Mouse (Mus musculus): ENCODE results near the gene Relb. TPM values are rescaled to one million over a fixed set of nuclear protein-coding genes. Genes with fewer than 3 reads are reported as not detected.

Gene Relb
- total RNA-seq (2014; fragmentation: Nextera tagmentation) (3.8 TPM in 1 of 2 replicates, not detected in the other), total RNA-seq (2017) (0.47 and 0.69 TPM in 2 replicates)

GRCm38 (mm10) chr7:19629361-19629734, at the start of gene Relb:
Gene Relb, minus strand, starts transcription at chr7:19629438.
- 0 out of 2 replicates have a peak, but pooled peaks have one; percentile 6 for ATAC-seq (replicated peaks; ENCODE audit: low FRiP score, low TSS enrichment, poor library complexity, severe bottlenecking)

GRCm38 (mm10) chr7:19678901-19679300, 49.7 kb upstream of the Relb start:
- no peak for ATAC-seq (replicated peaks; ENCODE audit: low FRiP score, low TSS enrichment, poor library complexity, severe bottlenecking)

- no peak for ATAC-seq (replicated peaks; ENCODE audit: low FRiP score, low TSS enrichment, poor library complexity, severe bottlenecking)
Measured at GRCm38 (mm10) chr7:19677872-19678271, 48.6 kb upstream of the Relb start, which contains the start of gene Apoc2. Gene Apoc2, minus strand, starts transcription at chr7:19677941.

- ATAC-seq (replicated peaks; ENCODE audit: low FRiP score, low TSS enrichment, poor library complexity, severe bottlenecking), result no peak
Measured at GRCm38 (mm10) chr7:19676662-19677061, 47.4 kb upstream of the Relb start.

- ATAC-seq (replicated peaks; ENCODE audit: low FRiP score, low TSS enrichment, poor library complexity, severe bottlenecking), result no peak
Measured at GRCm38 (mm10) chr7:19675824-19676223, 46.6 kb upstream of the Relb start.

GRCm38 (mm10) chr7:19673083-19673699, 44.0 kb upstream of the Relb start:
- no peak for ATAC-seq (replicated peaks; ENCODE audit: low FRiP score, low TSS enrichment, poor library complexity, severe bottlenecking)

- no peak for ATAC-seq (replicated peaks; ENCODE audit: low FRiP score, low TSS enrichment, poor library complexity, severe bottlenecking)
Measured at GRCm38 (mm10) chr7:19671511-19671910, 42.3 kb upstream of the Relb start.

DNA sequence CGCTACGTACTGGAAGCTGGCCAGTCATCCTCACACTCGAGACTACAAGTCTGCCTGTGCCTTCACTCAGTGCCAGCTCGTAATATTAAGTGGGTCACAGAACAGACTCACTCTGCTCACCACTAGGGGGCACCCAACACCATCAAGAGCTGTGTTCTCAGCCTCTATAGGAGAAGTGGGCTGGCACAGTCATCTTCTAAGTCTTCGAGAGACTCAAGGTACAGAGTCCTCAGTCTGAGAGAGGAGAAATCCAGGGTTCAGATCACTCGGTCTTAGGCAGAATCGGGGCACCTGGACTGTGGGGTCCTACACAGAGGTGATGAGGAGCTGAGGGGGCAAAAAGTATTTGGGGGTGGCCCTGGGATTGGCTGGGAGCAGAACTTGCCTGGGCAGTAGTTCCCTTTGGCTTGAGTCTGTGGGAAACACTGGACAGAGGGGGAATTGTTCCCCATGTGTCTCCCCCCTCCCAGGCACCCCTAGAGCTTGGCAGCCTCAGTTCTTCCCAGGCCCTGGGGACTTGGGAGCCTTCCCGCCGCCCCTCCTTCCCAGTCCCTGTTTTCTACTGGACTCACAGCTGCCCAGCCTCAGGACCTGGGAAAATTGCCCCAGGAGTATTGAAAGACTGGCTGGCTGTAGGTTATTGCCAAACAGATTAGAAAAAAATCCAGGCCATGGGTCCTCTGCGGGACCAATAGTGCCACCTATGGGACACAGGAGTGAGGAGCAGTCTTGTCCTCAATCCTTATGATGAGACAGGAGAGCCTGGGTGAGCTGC, 39.9 kb upstream of the Relb start:
- peak; percentile 75 for ATAC-seq (replicated peaks; ENCODE audit: low FRiP score, low TSS enrichment, poor library complexity, severe bottlenecking)

GRCm38 (mm10) chr7:19667434-19667833, 38.2 kb upstream of the Relb start:
- ATAC-seq (replicated peaks; ENCODE audit: low FRiP score, low TSS enrichment, poor library complexity, severe bottlenecking), result no peak

- ATAC-seq (replicated peaks; ENCODE audit: low FRiP score, low TSS enrichment, poor library complexity, severe bottlenecking), result no peak
Measured at GRCm38 (mm10) chr7:19666750-19667149, 37.5 kb upstream of the Relb start.

- ATAC-seq (replicated peaks; ENCODE audit: low FRiP score, low TSS enrichment, poor library complexity, severe bottlenecking), result peak; percentile 66
Measured at GRCm38 (mm10) chr7:19664955-19665841, 36.0 kb upstream of the Relb start, which contains the start of gene Clptm1. Gene Clptm1, minus strand, starts transcription at chr7:19665033.

- ATAC-seq (replicated peaks; ENCODE audit: low FRiP score, low TSS enrichment, poor library complexity, severe bottlenecking), result no peak
Measured at GRCm38 (mm10) chr7:19664455-19664954, 35.3 kb upstream of the Relb start.

GRCm38 (mm10) chr7:19663940-19664339, 34.7 kb upstream of the Relb start:
- ATAC-seq (replicated peaks; ENCODE audit: low FRiP score, low TSS enrichment, poor library complexity, severe bottlenecking), result no peak

DNA sequence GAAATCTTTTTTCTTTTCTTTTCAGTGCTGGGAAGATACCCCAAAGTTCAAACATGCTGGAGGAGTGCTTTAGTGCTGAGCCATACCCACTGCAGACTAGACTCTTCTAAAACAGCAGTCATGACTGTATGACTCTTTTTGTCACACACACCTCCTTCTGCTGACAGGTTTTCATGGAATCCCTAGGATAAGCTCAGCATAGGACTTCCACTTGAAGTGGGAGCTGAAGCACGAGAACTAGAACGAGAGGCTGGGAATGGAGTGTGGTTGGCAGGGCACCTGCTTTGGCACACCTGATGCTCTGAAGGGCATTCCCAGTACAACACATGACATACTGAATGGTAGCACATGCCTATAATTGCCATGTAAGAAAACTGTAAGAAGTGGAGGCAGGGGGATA, 23.4 kb upstream of the Relb start:
- ATAC-seq (replicated peaks; ENCODE audit: low FRiP score, low TSS enrichment, poor library complexity, severe bottlenecking), result no peak

DNA sequence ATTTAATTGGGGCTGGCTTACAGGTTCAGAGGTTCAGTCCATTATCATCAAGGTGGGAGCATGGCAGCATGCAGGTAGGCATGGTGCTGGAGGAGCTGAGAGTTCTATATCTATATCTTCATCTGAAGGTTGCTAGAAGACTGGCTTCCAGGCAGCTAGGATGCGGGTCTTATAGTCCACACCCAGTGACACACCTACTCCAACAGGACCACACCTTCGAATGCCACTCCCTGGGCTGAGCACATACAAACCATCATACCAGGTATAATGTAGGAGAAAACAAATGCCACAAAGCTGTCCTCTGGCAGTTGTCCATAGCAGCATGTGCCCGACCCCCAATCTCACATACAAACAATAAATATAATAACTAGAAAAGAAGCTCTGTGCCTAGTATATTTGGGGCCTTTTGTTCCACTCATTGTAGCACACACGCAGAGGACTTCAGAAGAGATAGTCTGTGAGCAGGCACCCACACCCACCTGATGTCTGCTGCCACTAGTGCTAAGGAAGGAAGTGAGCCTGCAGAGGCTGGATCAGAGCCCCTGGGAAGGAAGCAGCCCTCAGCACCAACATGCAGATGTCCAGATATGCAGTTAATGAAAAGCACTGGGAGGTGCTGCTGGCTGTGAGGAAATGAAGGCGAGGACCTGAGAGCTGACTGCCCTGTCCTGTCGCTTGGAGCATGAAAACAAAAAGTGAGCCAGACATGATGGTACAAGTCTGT, 22.0 kb upstream of the Relb start:
- ATAC-seq (replicated peaks; ENCODE audit: low FRiP score, low TSS enrichment, poor library complexity, severe bottlenecking), result 0 out of 2 replicates have a peak, but pooled peaks have one; percentile 10

DNA sequence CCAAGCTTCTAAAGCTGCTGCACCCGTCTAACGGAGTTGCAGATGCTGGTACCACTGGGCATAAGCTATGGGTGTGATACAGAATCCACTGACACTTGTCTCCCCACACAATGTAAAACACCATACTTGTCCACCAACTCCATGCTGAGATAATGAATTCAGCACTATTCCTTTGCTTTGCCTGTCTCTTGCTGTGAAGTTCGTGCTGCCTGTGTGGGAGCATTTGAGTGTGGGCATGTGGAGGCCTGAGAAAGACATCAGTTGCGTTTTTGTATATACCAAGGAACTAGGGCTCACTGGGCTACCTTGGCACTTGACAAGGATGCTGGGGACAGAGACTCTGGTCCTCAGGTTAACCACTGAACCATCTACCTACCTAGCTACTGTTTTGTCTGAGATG, 12.0 kb upstream of the Relb start:
- no peak for ATAC-seq (replicated peaks; ENCODE audit: low FRiP score, low TSS enrichment, poor library complexity, severe bottlenecking)

- no peak for ATAC-seq (replicated peaks; ENCODE audit: low FRiP score, low TSS enrichment, poor library complexity, severe bottlenecking)
Measured at GRCm38 (mm10) chr7:19635074-19635827, 6.0 kb upstream of the Relb start.

DNA sequence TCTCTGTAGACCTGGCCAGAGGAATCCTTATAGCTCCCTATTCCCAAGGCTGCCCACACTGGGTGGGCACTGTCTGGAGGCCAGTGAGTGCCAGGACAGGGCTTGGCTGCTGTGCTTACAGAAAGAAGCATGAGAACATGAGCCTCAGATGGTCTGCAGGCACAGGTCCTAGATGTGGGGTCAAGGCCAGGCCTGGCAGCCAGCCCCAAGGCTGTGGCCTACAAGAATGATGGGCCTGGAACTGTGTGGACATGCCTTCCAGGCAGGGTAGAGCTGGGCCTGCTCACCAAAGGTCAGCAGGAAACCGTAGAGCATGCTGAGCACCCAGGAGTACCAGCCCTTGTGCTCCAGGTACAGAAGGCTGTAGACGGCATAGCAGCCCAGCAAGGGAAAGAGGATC, 5.4 kb upstream of the Relb start:
- ATAC-seq (replicated peaks; ENCODE audit: low FRiP score, low TSS enrichment, poor library complexity, severe bottlenecking), result no peak

Data from megakaryocyte-erythroid progenitor cell, adult 5-6 weeks (primary cell).